Mouse (Mus musculus) thymus, adult 2 months (tissue): Measurements from ENCODE around the gene Mapkapk2. TPM values are rescaled to one million over a fixed set of nuclear protein-coding genes. Genes with fewer than 3 reads are reported as not detected.

Source experiments
- DNase-seq: peaks from one replicate; pipeline ENCODE4 v3.0.0; 2021
- H3K27ac ChIP-seq: fragments of 200-500 bp; 2 replicates; pipeline ENCODE4 v1.5.1; 2012; ENCODE audit warnings: low read length, control low read depth; ENCODE audit not compliant: control insufficient read depth, insufficient read depth
- H3K27me3 ChIP-seq: fragments of 200-500 bp; 2 replicates; pipeline ENCODE4 v1.6.1; 2012; ENCODE audit warnings: mild to moderate bottlenecking, low read length, moderate library complexity, mixed read lengths; ENCODE audit not compliant: control insufficient read depth, insufficient read depth
- H3K36me3 ChIP-seq: fragments of 200-500 bp; 2 replicates; pipeline ENCODE4 v1.6.1; 2012; ENCODE audit warnings: mild to moderate bottlenecking, low read length, moderate library complexity; ENCODE audit not compliant: control insufficient read depth, insufficient read depth
- H3K4me1 ChIP-seq: fragments of 200-500 bp; replicated peaks from 2 replicates; pipeline ENCODE4 v1.6.1; 2012; ENCODE audit warnings: low read length; ENCODE audit not compliant: control insufficient read depth, insufficient read depth
- H3K4me3 ChIP-seq: fragments of 200-500 bp; 2 replicates; pipeline ENCODE4 v1.5.1; 2012; ENCODE audit warnings: mild to moderate bottlenecking, low read length, control low read depth, moderate library complexity; ENCODE audit not compliant: control insufficient read depth, insufficient read depth
- CTCF ChIP-seq: fragments of 200-500 bp; IDR thresholded peaks from 2 replicates; pipeline ENCODE4 v1.5.1; 2012; ENCODE audit warnings: mild to moderate bottlenecking, control low read depth, low read length, moderate library complexity, borderline replicate concordance; ENCODE audit not compliant: control insufficient read depth, poor library complexity, insufficient read depth; ENCODE audit errors: extremely low read depth
- POLR2A ChIP-seq: fragments of 200-500 bp; IDR thresholded peaks from 2 replicates; pipeline ENCODE4 v1.6.1; 2012; ENCODE audit warnings: mild to moderate bottlenecking, low read length, control low read depth, moderate library complexity; ENCODE audit not compliant: control insufficient read depth, poor library complexity, insufficient read depth; ENCODE audit errors: extremely low read depth
- WGBS: fragments of 180-500 bp; shearing (Covaris S2); methylation state at CpG from one replicate; pipeline ENCODE4 v1.1.7; 2018; 5-methylcytosine and 5-hydroxymethylcytosine counted together
- polyA plus RNA-seq: library from polyadenylated mRNA; depleted of rRNA; stranded (reverse); fragments of >200 nt; gene quantifications from 2 replicates; pipeline ENCODE4 v1.2.3, GENCODE M21; 2012; rRNA removed

Mapkapk2 gene
- polyA plus RNA-seq, 1 experiment: 69.6 TPM

- Histone ChIP-seq H3K4me3 (no peak overlapping the region), H3K36me3 (no peaks in the 10 kb centered on the region), H3K27me3 (no peaks in the 10 kb centered on the region; the same call in 1 of the 2 replicates), H3K27ac (no peak overlapping the region), H3K4me1 (no peaks in the 10 kb centered on the region)
- 96% methylated on average over 7 of the region's 7 CpGs for WGBS
- no peak for DNase-seq
- TF ChIP-seq CTCF (no peak), POLR2A (no peak)
Measured at GRCm38 (mm10) chr1:131015879-131016278, 81.7 kb downstream of the Mapkapk2 start.

- H3K4me1 ChIP-seq: no peaks in the 10 kb centered on the region
- no peak overlapping the region for H3K4me3 ChIP-seq
- H3K27me3 ChIP-seq: no peaks in the 10 kb centered on the region; the same call in 1 of the 2 replicates
- TF ChIP-seq CTCF (no peak), POLR2A (no peak)
- H3K27ac ChIP-seq: no peak overlapping the region
- H3K36me3 ChIP-seq: no peaks in the 10 kb centered on the region
- WGBS: 95% methylated on average over 6 of the region's 6 CpGs
- DNase-seq: no peak
Measured at GRCm38 (mm10) chr1:131015281-131015680, 82.3 kb downstream of the Mapkapk2 start.

DNA sequence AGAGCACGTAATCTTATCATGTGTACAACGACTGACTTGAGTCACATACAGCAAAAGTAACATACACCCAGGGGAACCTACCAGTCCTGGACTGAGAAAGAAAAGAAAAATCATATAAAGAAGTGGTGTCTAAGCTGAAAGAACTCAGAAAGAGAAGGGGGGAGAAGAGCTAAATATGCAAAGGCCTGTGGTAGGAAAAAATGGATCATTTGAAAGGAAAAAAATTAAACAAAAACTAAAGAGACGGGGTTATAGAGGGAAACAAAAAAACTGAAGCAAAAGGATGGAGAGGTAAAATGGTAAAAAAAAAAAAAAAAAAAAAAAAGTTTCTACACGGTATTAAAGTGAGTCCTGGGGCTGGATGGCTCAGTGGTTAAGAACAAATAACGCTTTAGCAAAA lies 83.7 kb downstream of the Mapkapk2 start:
- no peaks in the 10 kb centered on the region for H3K36me3 ChIP-seq
- no peaks in the 10 kb centered on the region for H3K4me1 ChIP-seq
- no peak for DNase-seq
- 97% methylated on average over 5 of the region's 5 CpGs for WGBS
- no peak overlapping the region for H3K4me3 ChIP-seq
- no peak overlapping the region for H3K27ac ChIP-seq
- TF ChIP-seq POLR2A: no peak
- no peak for TF ChIP-seq CTCF
- H3K27me3 ChIP-seq: no peaks in the 10 kb centered on the region

GRCm38 (mm10) chr1:131012494-131012893 lies 85.1 kb downstream of the Mapkapk2 start:
- Histone ChIP-seq H3K27me3 (no peaks in the 10 kb centered on the region), H3K27ac (no peak overlapping the region), H3K36me3 (no peaks in the 10 kb centered on the region), H3K4me3 (no peak overlapping the region), H3K4me1 (no peaks in the 10 kb centered on the region)
- DNase-seq: no peak
- WGBS: 95% methylated on average over 8 of the region's 8 CpGs
- TF ChIP-seq POLR2A (no peak), CTCF (no peak)

- 81% methylated on average over 17 of the region's 17 CpGs for WGBS
- H3K36me3 ChIP-seq: no peaks in the 10 kb centered on the region
- no peak overlapping the region for H3K4me3 ChIP-seq
- H3K27me3 ChIP-seq: no peaks in the 10 kb centered on the region
- no peak for DNase-seq
- H3K27ac ChIP-seq: no peak overlapping the region
- H3K4me1 ChIP-seq: no peaks in the 10 kb centered on the region
- TF ChIP-seq POLR2A (no peak), CTCF (no peak)
Measured at GRCm38 (mm10) chr1:131010201-131011153, 87.1 kb downstream of the Mapkapk2 start.

- no peaks in the 10 kb centered on the region for H3K27me3 ChIP-seq
- no peaks in the 10 kb centered on the region for H3K36me3 ChIP-seq
- no peaks in the 10 kb centered on the region for H3K4me1 ChIP-seq
- no peak overlapping the region for H3K27ac ChIP-seq
- no peak for DNase-seq
- H3K4me3 ChIP-seq: no peak overlapping the region
- 2% methylated on average over 1 of the region's 1 CpGs for WGBS
- TF ChIP-seq CTCF: no peak
- no peak for TF ChIP-seq POLR2A
Measured at GRCm38 (mm10) chr1:131006069-131006468, 91.6 kb downstream of the Mapkapk2 start.

Other genes starting within 250 kb of the Mapkapk2 start
- gene Fcmr, start 232.2 kb downstream of the Mapkapk2 start, polyA plus RNA-seq: 9.7 and 15.4 TPM in 2 replicates
- 0.26 and 0.28 TPM in 2 replicates for gene Il24, start 210.4 kb downstream of the Mapkapk2 start, polyA plus RNA-seq
- not detected in 2 replicates for gene Il20, start 186.4 kb downstream of the Mapkapk2 start, polyA plus RNA-seq
- not detected in 2 replicates for gene Il19, start 157.7 kb downstream of the Mapkapk2 start, polyA plus RNA-seq
- 0.09 and 0.15 TPM in 2 replicates for gene Il10, start 78.0 kb downstream of the Mapkapk2 start, polyA plus RNA-seq
- gene Dyrk3, start 40.5 kb upstream of the Mapkapk2 start, polyA plus RNA-seq: 0.78 and 0.98 TPM in 2 replicates
- 41.3 and 41.9 TPM in 2 replicates for gene Eif2d, start 55.4 kb upstream of the Mapkapk2 start, polyA plus RNA-seq
- 95.3 and 98.8 TPM in 2 replicates for gene Rassf5, start 147.4 kb upstream of the Mapkapk2 start, polyA plus RNA-seq
- gene Ikbke, start 181.8 kb upstream of the Mapkapk2 start, polyA plus RNA-seq: 118 and 129 TPM in 2 replicates